Mouse (Mus musculus): ENCODE results near the gene Palm3. TPM values are rescaled to one million over a fixed set of nuclear protein-coding genes. Genes with fewer than 3 reads are reported as not detected.

The Palm3 gene
- total RNA-seq, 2 experiments from 2014 or later = not detected

GRCm38 (mm10) chr8:84059226-84059625 lies 38.0 kb downstream of the Palm3 start:
- no peak for ATAC-seq (replicated peaks; ENCODE audit: low FRiP score, poor library complexity, severe bottlenecking)

DNA sequence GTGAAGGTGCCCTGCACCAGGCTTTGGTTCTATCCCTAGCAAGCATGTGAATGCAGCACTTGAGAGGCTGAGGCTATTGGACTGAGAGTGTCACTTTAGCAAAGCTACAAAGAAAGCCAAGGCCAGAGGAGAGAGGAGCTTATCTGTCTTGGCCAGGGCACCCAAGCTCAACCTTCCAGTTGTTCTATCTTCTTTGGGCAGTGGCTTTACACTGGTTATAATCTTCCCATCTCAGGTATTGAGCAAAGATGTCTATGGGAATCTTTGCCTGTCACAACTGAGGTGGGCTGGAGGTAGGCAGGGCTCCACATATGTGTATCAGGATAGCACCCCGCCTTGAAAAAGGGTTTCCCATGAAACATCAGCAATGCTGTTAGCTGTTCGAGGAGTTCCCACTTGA lies 39.0 kb downstream of the Palm3 start:
- ATAC-seq (replicated peaks; ENCODE audit: low FRiP score, poor library complexity, severe bottlenecking) = no peak

DNA sequence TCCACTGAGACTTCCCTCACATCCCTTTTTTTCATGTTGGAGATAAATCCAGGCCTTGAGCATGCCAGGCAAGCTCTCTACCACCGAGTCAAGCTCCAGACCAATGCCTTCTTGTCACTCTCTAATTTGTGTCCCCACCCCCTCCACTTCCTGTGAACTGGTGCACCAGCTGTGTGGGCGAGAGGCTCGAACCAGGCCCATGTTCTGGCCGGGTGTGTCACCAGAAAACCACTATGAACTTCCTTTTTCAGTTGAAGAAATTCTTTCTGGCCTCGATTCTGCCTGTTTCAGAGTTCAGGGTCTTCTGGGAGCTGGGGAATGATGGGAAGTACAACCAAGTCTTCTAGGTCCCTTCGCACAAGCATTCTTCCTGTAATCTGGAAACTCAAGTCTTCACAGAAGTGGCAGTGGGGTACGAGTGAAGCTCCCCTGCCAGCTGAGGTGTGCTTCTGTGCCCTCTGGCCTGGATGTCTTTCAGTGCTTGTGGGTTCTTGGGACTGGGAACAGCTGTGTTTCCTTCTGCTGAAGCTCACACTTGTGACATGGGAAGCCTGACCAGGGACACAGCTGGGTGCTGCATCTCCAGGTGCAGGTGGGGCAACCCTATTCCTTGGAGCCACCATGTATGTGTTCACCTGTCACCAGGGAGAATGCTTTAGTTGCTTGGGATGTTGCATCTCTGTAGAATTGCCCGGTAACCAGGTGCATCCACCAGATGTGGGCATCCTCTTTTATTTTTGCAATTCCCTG lies 42.8 kb downstream of the Palm3 start:
- no peak for ATAC-seq (replicated peaks; ENCODE audit: low FRiP score, poor library complexity, severe bottlenecking)

DNA sequence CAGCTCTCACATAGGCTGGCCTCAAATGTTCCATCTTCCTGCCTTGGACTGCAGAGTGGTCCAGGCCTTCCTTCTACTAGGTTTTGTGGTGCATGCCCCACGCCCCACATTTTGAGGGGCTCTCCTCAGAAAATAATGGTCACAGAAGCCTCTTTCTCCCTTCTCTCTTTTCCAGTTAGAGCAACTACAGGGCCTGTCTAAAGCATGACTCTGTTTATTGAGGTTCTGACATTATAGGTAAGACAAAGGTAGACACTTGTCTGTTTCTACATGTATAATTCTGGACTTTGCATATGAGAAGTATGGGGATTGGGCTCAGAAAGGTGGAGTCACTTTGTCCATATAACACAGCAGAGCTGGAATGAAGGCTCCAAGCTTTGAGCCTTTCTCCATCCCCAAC lies 43.8 kb downstream of the Palm3 start, which contains the start of gene Gm10643:
Gene Gm10643 (minus strand): TSS at position 101 of the 400 bp plus-strand sequence.
- ATAC-seq (replicated peaks; ENCODE audit: low FRiP score, poor library complexity, severe bottlenecking) = no peak

DNA sequence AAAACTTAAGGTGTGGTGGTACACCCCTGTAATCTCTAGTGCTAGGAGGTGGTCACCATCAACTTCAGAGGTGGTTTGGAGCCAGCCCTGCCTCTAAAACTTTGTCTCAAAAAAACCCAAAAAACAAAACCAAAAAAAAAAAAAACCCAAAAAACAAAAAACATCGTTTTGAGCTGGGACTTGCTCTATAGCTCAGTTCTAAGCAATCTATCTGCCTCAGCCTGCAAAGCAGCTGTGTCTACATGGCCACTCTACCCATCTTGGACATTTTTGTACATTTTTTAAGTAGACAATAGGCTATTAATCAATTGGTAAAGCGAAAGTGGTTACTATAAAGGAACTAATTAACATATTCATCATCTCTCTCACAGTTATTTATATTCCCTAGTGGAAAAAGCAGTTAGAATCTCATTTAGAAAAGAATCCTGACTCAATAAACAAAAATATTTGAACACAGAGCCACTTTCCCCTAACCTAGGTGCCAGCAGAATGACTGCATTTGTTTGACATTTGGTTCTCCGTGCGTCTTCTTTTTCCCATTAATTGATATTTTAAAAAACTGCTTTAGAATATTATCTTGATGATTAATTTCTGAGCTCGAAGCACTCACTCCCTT lies 44.3 kb downstream of the Palm3 start:
- ATAC-seq (replicated peaks; ENCODE audit: low FRiP score, poor library complexity, severe bottlenecking) = no peak

DNA sequence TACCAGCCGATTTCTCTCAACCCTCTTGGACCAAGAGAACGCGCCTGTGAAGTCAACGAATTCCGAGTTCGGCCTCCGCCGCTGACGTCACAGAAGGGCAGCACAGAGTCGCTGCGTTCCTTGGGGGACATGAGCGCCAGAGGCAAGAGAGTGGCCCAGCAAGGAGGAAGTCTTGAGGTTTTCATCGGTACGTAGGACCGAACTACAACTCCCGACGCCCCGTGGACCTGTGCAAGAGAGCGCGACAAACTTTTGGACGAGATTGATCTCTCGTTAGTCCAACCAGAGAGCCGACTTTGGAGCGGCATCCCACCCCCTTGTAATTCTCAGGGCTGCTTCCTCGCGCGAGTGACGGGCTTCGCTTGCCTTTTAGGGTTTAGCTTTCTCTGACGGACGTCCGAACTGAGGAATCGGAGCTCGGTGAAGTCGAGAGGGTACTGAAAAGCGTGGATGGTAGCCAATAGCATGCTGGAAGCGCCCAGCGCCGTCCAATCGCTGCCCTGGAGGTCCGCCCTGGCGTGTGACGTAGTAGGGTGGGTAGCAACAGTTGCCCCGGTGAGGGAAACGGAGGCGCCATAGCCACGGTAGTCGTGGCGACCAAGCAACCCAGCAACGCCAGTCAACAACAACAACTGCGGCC lies 45.1 kb downstream of the Palm3 start, which contains the start of gene Rfx1:
Gene Rfx1 (plus strand): TSS at position 544 of the 640 bp plus-strand sequence.
- peak; percentile 91 for ATAC-seq (replicated peaks; ENCODE audit: low FRiP score, poor library complexity, severe bottlenecking)

GRCm38 (mm10) chr8:84067047-84067573 lies 45.8 kb downstream of the Palm3 start:
- ATAC-seq (replicated peaks; ENCODE audit: low FRiP score, poor library complexity, severe bottlenecking) = peak; percentile 77

- ATAC-seq (replicated peaks; ENCODE audit: low FRiP score, poor library complexity, severe bottlenecking) = no peak
Observed at GRCm38 (mm10) chr8:84067911-84068310, 46.6 kb downstream of the Palm3 start.

DNA sequence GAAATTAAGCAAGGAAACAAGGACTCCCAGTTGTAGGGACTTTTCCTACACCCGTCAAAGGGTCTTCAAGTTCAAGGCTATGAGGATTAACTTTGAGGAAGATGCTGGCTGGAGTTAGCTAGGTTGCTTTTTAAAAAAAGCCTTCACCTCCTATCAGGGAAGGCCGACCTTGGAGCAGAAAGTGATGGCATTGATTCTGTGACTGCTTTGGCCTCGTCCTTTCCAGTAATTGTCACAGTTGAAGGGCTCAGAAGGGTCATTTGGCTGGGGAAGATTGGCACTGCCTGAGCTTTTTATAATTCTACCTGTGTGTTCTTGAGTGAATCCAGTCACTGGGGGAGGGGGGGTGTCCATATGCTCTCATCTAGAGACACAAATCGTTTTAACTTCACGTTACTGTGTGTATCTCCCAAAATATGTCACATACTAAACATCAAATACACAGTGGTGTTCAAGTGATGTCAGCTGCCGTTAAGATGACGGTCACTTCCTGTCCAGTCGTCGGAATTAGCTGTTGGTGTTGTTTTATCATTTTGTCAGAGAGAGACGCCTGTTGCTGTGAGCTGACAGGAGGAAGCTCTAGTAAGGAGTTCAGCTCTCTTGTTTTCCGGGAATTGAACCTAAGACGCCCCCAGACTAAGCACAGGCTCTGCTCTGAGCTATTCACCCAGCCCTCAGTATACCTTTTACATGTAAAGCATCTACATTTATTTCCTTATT lies 47.2 kb downstream of the Palm3 start:
- no peak for ATAC-seq (replicated peaks; ENCODE audit: low FRiP score, poor library complexity, severe bottlenecking)

DNA sequence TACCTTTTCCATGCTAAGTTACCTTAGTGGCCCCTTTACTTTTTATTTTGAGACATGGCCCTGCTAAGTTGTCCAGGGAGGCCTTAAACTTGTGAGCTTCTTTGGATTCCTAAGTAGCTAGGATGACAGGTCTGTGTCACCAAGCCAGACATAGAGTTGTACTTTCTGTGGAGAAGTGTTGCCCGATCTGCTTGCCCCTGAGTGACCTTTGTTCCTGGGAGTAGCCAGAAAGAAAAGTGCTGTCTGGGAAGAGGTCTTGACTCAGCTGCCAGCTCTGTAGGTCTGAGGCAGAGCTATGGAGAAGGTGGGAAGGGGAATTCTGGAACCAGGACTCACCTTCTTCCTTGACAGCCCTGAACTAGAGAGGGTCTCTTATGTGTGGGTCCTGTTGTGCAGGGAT lies 47.9 kb downstream of the Palm3 start:
- ATAC-seq (replicated peaks; ENCODE audit: low FRiP score, poor library complexity, severe bottlenecking) = no peak

DNA sequence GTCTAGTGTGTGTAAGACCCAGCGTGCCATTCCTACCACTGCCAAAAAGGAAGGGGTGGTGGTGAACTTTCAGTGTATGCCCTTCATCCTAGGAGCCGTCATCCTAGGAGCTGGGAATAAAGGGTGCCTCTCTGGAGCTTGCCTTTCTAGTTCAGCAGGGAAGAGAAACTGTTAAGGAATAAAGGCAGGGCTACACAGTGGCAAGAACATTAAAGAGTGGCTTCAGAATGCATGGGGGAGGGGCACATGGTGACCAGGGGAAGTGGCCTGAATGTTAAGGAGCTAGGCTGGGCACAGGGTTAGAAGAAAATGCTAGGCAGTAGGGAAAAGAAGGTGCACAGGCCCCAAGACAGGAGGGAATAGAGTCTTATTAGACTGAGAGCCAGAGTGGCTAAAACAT lies 48.5 kb downstream of the Palm3 start:
- no peak for ATAC-seq (replicated peaks; ENCODE audit: low FRiP score, poor library complexity, severe bottlenecking)

GRCm38 (mm10) chr8:84070241-84070640 lies 49.0 kb downstream of the Palm3 start:
- no peak for ATAC-seq (replicated peaks; ENCODE audit: low FRiP score, poor library complexity, severe bottlenecking)

DNA sequence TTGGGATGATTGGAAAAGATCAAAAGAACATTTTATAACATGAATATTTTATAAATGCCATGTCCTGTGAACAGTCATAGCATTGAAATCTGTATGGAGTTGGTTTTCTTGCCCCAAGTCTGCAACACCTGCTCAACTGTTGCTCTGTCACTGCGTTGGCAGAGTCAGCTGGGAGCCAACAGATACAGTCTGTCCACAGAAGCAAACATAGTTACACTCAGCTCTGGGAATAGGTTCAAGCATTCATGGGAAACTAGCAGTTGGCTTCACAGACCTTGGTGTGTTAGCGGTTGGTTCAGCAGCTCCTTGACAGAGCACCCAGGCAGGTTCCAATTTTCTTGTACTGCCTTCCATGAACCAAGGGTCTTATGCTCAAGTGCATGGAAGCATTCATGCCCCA lies 49.4 kb downstream of the Palm3 start:
- ATAC-seq (replicated peaks; ENCODE audit: low FRiP score, poor library complexity, severe bottlenecking) = no peak

DNA sequence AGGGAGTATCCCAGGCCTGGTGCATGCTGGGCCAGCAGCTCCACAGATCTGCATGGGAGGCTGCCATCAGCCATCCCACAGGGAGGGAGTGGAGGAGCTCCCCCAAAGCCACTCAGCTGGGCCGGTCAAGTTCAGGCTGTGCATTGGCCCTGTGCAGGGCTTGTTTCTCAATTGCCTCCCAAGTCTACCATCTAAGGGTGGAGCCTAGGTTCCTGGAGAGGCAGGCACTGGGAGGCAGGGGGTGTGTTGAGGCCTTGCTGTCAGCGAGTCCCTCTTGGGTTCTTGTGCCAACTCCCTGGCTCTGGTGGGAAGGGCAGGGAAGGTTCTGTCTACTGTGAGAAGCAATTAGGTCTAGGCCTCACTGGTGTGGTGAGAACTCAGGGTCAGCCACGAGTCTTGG lies 50.6 kb downstream of the Palm3 start:
- no peak for ATAC-seq (replicated peaks; ENCODE audit: low FRiP score, poor library complexity, severe bottlenecking)

- ATAC-seq (replicated peaks; ENCODE audit: low FRiP score, poor library complexity, severe bottlenecking) = no peak
Observed at GRCm38 (mm10) chr8:84072321-84072720, 51.0 kb downstream of the Palm3 start.

- ATAC-seq (replicated peaks; ENCODE audit: low FRiP score, poor library complexity, severe bottlenecking) = no peak
Observed at GRCm38 (mm10) chr8:84073230-84073976, 52.1 kb downstream of the Palm3 start.

GRCm38 (mm10) chr8:84076412-84076811 lies 55.1 kb downstream of the Palm3 start:
- no peak for ATAC-seq (replicated peaks; ENCODE audit: low FRiP score, poor library complexity, severe bottlenecking)

DNA sequence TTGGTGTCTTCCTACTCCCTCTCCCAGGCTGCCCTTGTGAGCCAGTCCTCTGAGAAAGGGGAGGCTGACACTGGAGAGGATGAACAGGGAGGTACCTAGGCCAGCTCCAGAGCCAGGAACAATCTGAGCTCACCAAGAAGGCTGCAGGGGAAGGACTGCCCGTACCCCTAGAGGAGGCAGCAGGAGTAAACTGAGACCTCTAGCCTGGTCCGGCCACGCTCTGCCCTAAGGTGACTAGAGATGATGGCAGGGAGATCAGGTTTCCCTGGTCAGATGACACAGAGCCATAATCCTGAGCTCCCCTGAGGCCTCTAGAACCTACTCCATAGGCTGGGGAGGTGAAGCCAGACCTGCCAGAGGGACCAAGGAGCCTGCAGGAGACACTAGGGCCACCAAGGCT lies 55.6 kb downstream of the Palm3 start:
- no peak for ATAC-seq (replicated peaks; ENCODE audit: low FRiP score, poor library complexity, severe bottlenecking)

GRCm38 (mm10) chr8:84079206-84079605 lies 57.9 kb downstream of the Palm3 start:
- ATAC-seq (replicated peaks; ENCODE audit: low FRiP score, poor library complexity, severe bottlenecking) = no peak

Measured in erythroid progenitor cell, adult 5-6 weeks (primary cell).